2 mouse cellular contexts compared by ENCODE assay signal in genomic region chr11:101476361-101476760, GRCm38 (mm10). TPM values are rescaled to one million over a fixed set of nuclear protein-coding genes. Genes with fewer than 3 reads are reported as not detected.
"Had no signal": no experiment of that assay in that cellular context is flagged by ENCODE, and none has a peak within 500 bp of the region (broad histone marks: within the 10 kb centered on the region; RNA-seq: fewer than 3 reads in every experiment).

No protein-coding gene starts in this region.

RNA-seq across cellular contexts. Expression of gene Rnd2, which starts 11.6 kb away (rescaled TPM):
- polyA plus RNA-seq: inflammation-experienced regulatory T-cells, adult 6 months had no signal

RNA-seq across cellular contexts. Expression of gene Ptges3l, which starts 51.2 kb away (rescaled TPM):
- total RNA-seq: hematopoietic stem cell, adult 5-6 weeks had no signal
